Mouse (Mus musculus): ENCODE measurements around the gene Tbk1.

Tbk1 gene

DNA sequence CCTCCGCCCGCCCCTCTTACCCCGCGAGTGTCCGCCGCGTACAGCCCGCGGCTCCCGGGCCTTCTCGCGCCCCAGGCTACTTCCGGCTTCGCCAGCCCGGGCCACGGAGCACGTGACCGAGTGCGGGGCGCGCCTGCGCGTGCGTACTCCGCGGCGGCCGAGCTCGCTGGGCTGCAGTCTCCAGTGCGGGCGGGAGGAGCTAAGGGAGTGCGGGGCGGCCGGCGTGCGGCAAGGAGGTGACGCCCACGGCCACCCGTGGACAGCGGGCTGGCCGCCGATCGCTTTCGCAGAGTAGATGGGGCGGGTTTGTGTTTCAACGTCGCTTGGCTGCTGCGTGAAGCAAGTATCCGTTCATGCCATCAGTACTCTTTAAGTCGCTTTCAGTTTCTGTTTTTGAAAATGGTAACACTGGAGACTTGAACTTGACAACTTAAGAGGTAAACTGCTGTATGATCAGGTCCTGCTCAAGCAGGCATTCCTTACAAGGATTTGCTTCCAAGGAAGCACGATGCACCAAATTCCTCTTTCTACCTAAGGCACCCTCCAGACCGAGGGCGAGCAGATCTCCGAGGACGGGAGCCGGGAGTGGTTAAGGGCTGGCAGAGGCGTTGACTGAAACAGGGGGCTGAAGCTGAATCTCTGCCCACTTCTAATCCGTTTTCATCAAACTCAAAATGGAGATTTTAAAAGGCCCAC is at the start of gene Tbk1:
Gene Tbk1, minus strand, starts transcription at position 113 of the 696 bp plus-strand sequence.
- in situ Hi-C loops (cut with MboI; ENCODE audit: low pct_unique_long_range_greater_than_20kb in 1 of 2, low sequenced_read_pairs in 2 of 2, unreplicated experiment in 1 of 2), result no loop called here

DNA sequence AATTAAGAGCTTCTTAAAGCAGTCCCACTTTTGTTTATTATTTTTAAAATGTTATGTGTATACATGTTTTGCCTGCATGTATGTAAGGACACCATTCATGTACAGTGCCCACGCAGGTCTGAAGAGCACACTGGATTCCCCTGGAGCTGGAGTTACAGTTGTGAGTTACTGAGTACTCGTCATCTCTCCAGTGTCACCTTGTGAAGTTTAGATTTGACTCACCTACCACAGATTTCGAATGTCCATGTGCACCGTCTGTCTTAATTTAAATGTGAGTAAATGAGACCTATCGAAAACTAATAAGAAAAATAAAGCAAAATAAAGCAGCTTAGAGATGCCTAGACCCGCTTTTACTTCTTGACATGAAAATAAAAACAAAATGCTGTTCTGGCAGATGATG is 49.7 kb upstream of the Tbk1 start:
- in situ Hi-C loops (cut with MboI; ENCODE audit: low pct_unique_long_range_greater_than_20kb in 1 of 2, low sequenced_read_pairs in 2 of 2, unreplicated experiment in 1 of 2), result no loop called here

DNA sequence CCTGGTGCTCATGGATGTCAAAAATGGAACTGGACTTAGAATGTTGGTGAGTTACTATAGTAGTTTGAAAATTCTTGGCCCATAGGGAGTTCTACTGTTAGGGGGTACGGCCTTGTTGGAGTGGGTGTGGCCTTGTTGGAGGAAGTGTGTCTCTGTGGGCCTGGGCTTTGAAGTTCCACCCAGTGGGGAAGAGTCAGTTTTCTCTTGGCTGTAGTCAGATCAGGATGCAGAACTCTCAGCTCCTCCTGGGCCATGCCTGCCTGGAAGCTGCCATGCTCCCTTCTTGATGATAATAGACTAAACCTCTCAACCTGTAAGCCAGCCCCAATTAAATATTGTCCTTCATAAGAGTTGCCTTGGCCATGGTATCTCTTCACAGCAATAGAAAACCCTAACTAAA is 47.6 kb upstream of the Tbk1 start:
- in situ Hi-C loops (cut with MboI; ENCODE audit: low pct_unique_long_range_greater_than_20kb in 1 of 2, low sequenced_read_pairs in 2 of 2, unreplicated experiment in 1 of 2), result no loop called here

DNA sequence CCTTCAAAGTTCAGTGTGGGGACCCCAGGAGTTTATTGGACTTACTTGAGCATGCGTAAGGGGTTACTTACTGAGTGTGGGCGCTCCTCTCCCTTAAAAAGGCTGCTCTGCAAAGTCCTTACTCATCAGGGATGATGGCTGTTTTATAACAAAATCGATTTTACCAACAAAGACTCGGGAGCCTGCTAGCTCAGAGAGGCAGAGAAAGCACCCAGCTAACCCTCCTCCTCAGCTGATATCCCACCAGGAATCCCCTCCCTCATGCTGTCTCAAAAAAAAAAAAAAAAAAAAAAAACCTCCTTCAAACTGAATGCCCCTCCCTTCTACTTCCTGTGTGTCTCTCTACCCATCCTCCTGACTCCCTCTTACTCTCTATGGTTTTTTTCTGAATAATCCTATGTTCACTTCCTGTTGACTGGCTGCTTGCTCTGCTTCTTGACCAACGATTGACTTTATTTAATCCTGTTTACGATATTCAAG is 42.0 kb upstream of the Tbk1 start:
- in situ Hi-C loops (cut with MboI; ENCODE audit: low pct_unique_long_range_greater_than_20kb in 1 of 2, low sequenced_read_pairs in 2 of 2, unreplicated experiment in 1 of 2), result no loop called here

DNA sequence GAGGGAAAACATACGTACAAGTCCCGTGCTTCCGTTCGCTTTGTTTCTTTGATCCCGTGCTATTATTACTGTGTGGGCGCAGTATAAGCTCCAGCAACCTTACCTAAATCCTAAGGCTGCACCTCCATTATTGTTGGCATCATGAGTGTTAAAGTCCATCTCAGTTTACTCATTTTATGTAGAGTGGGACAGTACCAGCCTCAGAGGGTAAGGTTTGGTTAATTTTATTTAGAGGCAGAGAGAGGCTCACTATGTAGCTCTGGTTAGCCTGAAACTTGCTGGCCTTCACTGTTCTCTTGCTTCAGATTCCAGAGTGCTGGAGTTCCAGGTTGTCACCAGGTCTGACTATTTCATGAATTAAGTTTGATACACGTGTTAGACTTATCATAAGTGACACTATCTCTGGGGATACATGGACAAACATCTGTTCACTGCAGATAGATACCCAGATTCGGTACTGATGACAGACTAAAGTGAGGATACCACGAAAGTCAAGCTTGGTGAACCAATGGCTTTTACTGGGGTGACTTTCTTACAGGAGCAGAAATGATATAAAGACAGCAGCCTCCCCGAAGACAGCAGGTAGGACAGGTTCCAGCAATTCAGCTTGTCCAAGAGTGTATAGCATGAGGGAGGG is 40.7 kb upstream of the Tbk1 start:
- in situ Hi-C loops (cut with MboI; ENCODE audit: low pct_unique_long_range_greater_than_20kb in 1 of 2, low sequenced_read_pairs in 2 of 2, unreplicated experiment in 1 of 2), result no loop called here

DNA sequence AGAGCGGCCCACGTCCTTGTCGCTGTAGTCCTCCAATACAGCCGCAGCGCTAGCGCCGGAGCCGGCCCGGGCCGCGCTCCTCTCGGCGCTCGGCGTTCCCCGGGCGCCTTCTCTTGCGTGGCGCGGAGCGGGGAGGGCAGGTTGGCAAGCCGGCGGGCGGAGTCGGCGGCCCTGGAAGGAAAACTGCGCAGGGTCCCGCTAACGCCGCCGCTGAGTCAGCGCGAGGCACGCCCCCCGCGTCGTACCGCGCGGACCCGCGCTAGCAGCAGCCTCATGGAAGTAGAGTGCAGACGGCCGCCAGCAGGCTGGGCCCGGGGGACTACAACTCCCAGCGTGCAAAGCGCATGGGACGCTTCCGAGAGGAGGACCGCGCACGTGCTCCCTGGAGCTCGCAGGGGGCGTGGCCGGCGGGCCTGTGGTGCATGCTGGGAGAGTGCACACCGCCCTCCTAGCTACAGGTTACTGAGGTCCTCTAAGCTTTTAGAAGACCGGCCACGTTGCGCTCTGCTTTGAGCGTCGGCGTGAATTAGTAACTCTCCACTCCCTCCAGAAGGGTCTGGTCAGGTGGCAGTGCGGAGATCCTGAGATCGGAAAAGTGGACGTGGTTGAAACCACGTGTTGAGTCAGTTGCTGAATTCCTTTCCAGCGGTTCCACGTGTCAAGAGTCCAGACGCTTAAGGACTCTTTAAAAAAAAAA is 39.7 kb upstream of the Tbk1 start, which contains the start of gene Xpot:
Gene Xpot, minus strand, starts transcription at position 147 of the 697 bp plus-strand sequence.
- in situ Hi-C loops (cut with MboI; ENCODE audit: low pct_unique_long_range_greater_than_20kb in 1 of 2, low sequenced_read_pairs in 2 of 2, unreplicated experiment in 1 of 2), result no loop called here

DNA sequence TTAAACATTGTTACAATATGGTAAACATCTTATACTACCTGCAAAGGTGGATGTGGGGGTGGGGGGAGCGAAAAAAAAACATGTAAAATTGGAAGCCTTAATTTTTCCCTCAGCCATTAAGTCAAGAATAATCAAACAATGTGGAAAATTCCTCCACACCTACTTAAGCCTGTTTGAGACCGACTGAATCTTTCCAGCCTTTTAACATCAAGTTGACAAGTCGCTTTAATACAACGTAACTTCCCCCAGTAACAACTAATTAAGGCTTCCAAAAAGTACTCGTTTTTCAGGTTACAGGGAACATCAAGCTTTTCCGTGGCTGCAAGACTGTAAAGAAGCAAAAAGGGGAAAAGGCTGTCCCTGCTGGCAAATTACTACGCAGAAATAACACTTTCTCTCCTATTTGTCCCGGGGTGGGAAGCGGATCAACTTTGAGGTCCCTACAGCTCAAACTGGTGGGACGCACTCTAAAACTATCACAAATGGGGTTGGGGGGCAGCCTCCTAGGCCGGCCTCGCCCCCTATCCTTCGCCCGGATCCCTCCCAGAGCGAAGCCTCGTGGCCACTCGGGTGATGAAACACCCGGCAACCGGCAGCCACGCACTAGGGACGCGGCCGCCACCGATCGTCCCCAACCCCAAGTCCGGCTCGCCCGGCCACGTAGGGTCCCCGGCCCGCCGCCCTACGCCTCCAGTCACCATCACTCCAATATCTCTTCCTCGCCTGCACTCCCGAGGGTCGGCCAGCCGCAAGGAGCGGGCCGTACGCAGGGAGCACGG is 39.0 kb upstream of the Tbk1 start:
- in situ Hi-C loops (cut with MboI; ENCODE audit: low pct_unique_long_range_greater_than_20kb in 1 of 2, low sequenced_read_pairs in 2 of 2, unreplicated experiment in 1 of 2), result no loop called here

DNA sequence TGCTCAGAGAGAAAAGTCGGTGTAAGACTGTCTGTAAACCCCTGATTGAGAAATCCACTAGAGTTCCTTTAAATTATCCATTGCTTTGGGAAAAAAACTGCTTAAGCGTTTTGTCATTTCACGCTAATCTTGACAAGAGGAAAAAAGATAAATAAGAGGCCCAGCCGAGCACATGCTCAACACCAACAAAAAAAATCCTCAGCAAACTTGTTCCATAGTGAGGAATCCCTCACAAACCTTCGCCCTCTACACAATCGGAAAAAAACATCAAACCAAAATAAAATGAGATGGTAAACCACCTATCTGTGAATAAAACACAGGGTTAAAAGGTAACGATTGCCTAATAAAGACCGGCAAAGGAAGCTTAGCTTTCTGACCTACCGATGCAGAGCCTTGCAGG is 38.4 kb upstream of the Tbk1 start:
- in situ Hi-C loops (cut with MboI; ENCODE audit: low pct_unique_long_range_greater_than_20kb in 1 of 2, low sequenced_read_pairs in 2 of 2, unreplicated experiment in 1 of 2), result no loop called here

DNA sequence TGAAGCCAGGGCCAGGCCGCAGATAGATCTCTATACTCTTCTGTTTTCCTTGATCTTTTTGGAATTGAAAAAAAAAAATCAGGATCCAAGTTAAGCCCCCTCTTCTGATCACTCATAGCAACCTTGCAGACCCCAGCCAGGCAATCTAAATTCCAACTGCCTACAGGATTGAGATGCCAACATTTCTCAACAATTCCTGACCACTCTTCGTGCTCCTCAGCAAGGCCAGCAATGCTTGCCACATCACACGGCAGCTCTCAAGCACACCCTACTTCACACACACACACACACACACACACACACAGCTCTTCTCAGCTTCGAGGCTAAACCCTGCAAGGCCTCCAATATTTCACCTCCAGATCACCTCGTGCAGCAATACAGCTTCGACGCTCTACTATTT is 37.1 kb upstream of the Tbk1 start:
- in situ Hi-C loops (cut with MboI; ENCODE audit: low pct_unique_long_range_greater_than_20kb in 1 of 2, low sequenced_read_pairs in 2 of 2, unreplicated experiment in 1 of 2), result no loop called here

DNA sequence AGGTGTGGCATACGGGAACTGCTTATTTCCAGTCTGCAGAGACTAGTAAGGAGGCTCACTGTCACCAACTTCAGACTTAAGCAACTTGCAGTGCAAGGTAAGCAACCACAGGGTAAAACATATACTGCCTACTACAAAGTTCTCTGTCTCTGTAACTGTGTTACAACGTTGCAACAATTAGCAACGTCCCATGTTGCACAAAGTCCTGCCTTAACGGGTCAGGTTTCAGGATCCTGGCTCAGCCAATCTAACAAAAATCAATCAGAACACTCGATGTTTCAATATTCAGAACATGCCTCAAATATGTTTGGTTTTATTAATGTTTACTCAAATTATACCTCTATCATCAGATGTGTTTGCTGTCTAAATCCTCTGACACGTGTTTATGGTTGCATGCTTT is 35.8 kb upstream of the Tbk1 start:
- in situ Hi-C loops (cut with MboI; ENCODE audit: low pct_unique_long_range_greater_than_20kb in 1 of 2, low sequenced_read_pairs in 2 of 2, unreplicated experiment in 1 of 2), result no loop called here

DNA sequence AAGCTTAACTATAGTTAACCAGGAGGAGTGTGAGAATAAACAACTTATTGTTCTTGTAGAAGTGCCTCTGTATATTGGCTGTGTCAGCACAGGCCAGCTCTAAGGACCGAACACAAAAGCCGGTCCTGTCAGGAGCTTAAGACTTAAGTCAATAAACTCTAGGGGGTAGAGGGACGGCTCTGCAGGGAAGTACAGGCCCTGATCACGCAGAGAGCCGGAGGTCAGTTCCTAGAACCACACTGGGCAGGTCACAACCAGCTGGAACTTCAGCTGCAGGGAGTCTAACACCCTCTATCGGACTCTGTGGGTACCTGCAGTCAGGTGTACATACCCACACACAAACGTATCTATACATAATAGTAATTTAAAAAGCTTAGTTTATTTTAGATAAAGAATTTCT is 29.3 kb upstream of the Tbk1 start:
- in situ Hi-C loops (cut with MboI; ENCODE audit: low pct_unique_long_range_greater_than_20kb in 1 of 2, low sequenced_read_pairs in 2 of 2, unreplicated experiment in 1 of 2), result no loop called here

DNA sequence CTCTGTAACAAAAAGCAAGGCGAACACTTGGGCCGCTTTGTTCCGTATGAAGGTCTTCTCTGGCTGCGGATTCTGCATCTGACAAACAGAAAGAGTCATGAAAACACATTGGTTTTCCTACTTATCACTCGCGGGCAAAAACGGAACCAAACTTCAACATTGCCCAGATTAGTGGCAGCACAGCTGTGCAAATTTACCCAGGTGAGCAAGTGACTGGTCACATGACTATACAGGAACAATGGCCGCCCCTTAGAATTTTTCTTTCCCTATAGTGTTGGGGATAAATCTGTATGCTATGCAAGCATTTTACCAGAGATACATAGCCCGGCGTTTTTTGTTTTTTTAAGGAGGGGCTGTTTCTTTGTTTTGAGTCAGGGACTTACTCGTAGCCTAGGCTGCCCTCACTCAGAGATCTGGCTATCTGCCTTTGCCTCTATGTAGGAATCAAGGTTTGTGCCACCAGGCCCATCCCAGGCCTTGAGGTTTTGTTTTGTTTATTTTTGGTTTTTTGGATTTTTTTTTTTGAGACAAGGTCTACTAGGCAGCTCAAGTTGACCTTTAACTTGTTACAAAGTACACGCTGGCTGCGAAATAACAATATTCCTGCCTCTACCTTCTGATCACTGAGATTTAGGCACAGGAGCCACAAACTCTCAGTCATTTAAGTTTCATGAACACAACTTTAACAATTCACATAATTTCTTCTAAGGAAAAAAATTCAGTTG is 28.7 kb upstream of the Tbk1 start:
- in situ Hi-C loops (cut with MboI; ENCODE audit: low pct_unique_long_range_greater_than_20kb in 1 of 2, low sequenced_read_pairs in 2 of 2, unreplicated experiment in 1 of 2), result no loop called here

DNA sequence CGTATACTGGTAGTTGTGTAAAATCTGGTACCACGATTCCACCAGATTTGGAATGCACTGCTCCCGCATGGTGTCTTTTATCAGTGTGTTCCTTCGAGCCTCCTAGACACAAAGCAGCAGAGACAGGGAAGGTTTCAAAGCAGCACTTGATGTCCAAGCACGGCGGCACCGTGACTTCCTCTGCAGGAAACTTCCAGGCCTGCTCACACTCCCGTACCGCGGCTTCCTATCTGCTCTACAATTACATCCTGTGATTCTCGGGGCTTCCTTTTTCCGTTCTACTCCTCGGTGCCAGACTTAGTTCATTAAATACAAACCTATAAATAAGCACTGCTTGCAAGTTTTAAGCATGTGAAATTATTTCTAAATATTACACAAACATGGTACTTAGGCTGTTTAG is 27.0 kb upstream of the Tbk1 start:
- in situ Hi-C loops (cut with MboI; ENCODE audit: low pct_unique_long_range_greater_than_20kb in 1 of 2, low sequenced_read_pairs in 2 of 2, unreplicated experiment in 1 of 2), result no loop called here

DNA sequence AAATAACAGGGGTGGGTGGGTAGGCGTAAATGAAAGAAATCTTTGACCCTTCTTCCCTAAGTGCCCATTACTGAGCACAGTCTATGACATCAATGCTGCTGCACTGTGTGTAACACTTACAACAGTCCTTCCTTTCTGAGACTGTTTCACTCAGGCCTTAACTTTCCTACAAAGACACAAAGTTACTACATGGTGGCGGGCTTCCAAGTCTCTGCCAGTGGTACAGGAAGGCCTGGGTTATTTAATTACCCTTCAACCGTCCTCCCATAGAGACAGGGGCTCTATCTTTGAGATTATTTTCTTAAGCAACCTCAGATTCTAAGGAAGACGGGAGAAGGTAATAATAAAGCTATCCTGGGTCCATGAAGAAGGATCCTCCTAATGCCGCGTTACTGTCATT is 25.9 kb upstream of the Tbk1 start:
- in situ Hi-C loops (cut with MboI; ENCODE audit: low pct_unique_long_range_greater_than_20kb in 1 of 2, low sequenced_read_pairs in 2 of 2, unreplicated experiment in 1 of 2), result no loop called here

DNA sequence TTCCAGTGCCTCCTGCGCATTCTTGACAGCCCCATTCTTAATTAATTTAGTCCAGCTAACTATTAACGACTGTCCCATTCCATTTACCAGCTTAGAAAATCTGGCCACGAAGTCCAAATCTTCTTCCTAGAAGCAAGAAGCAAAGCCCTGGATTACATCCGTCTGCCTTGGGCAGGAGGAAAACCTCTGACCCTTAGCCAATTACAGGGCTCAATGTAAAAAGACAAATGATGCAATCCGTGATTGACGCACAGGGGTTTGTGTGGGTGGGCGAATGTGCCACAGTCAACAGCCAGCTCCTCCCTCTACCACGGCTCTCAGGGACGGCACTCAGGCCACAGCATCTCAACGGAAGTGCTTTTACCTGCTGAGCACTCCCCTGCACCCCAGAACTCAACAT is 25.0 kb upstream of the Tbk1 start:
- in situ Hi-C loops (cut with MboI; ENCODE audit: low pct_unique_long_range_greater_than_20kb in 1 of 2, low sequenced_read_pairs in 2 of 2, unreplicated experiment in 1 of 2), result no loop called here

DNA sequence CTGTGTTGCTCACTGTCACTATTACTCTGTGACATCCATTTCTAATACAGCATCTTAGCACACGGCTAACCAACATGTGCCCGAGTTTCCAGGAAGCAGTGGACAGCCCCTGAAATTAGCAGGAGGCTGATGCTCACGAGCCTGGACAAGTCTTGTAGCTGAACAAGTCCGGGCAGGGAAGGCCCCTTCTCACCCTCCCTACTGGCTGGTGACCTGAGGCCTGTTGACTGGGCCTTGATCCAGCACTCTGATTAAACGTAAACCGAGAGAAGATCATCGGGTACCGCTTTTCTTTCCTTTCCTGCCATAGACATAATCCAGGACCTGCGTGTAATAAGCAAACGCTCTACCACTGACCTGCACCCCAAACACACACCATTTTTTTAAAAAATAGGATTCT is 21.6 kb upstream of the Tbk1 start:
- in situ Hi-C loops (cut with MboI; ENCODE audit: low pct_unique_long_range_greater_than_20kb in 1 of 2, low sequenced_read_pairs in 2 of 2, unreplicated experiment in 1 of 2), result no loop called here

DNA sequence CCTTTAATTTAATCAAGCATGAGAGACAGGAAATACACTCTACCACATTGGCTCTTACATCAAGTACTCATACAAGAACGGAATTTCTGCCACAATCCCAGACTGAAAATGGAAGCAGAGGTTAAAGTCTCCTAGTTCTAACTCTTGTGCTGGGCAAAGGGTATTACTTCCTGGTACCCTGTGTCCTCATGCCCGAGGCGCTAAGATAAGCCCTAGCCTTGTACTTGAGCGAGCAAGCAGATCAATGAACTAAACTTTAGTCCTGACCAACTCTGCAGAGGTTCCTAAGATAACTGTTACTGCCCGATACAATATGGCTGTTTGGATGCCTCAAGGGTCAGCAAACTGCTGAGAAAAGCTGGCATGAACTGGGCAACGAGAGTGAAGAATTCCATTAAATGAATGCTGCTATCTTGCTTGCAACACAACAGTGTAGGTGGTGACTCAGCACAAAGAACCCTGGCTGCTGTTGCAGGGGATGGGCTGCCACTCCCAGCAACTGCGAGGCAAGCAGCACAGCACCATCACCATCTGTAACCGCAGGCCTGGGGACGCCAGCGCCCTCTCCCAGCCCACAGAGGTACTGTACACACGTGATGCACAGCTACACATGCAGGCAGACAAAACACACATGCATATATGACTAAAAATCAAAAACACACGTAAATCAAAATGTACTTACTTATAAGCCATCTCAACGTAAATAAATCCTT is 18.2 kb upstream of the Tbk1 start:
- in situ Hi-C loops (cut with MboI; ENCODE audit: low pct_unique_long_range_greater_than_20kb in 1 of 2, low sequenced_read_pairs in 2 of 2, unreplicated experiment in 1 of 2), result no loop called here

DNA sequence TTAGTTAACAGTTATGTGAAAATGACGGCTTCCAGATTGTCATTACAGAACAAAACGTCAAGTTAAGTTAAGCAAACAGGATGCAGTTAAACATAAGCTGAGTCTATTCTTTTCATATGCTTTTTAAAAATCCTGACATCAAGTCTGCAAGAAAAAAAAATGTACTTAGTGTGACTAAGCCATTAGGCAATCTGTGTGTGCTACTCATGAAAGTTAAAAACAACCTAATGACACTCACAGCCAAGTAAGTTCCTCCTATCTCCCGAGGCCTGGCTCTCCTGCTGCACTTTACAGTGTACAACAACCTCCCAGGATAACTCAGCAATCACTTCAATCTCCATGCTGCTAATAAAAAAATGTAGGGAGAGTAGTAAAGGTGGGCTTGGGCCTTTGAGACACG is 17.0 kb upstream of the Tbk1 start:
- in situ Hi-C loops (cut with MboI; ENCODE audit: low pct_unique_long_range_greater_than_20kb in 1 of 2, low sequenced_read_pairs in 2 of 2, unreplicated experiment in 1 of 2), result no loop called here

Measured in mouse embryonic stem cell (cell line).